Mouse (Mus musculus) forebrain, embryonic 12.5 days (tissue): ENCODE measurements at regions not wholly inside any gene's neighbourhood (a gene's known extent, or its start where the extent isn't known, plus 50 kb on each side); places are given as distances from the start of the nearest gene placed in this dataset.

Experiments
- ATAC-seq: fragments of 200-750 bp; cut with Nextera tagmentation; 2 replicates; pipeline ENCODE4 v1.8.0; 2017; ENCODE audit warnings: moderate TSS enrichment; ENCODE audit not compliant: low FRiP score
- H3K27ac ChIP-seq: fragments of 300-500 bp; sonication (generic); 2 replicates; pipeline ENCODE4 v1.5.1; 2016; ENCODE audit warnings: mild to moderate bottlenecking
- H3K27me3 ChIP-seq: fragments of 300-500 bp; sonication (generic); 2 replicates; pipeline ENCODE4 v1.6.1; 2016; ENCODE audit warnings: mild to moderate bottlenecking
- H3K36me3 ChIP-seq: fragments of 300-500 bp; sonication (generic); replicated peaks from 2 replicates; pipeline ENCODE4 v1.6.1; 2016; ENCODE audit warnings: mild to moderate bottlenecking
- H3K4me1 ChIP-seq: fragments of 300-500 bp; sonication (generic); 2 replicates; pipeline ENCODE4 v1.6.1; 2016
- H3K4me2 ChIP-seq: fragments of 300-500 bp; sonication (generic); 2 replicates; pipeline ENCODE4 v1.6.1; 2016; ENCODE audit warnings: mild to moderate bottlenecking, moderate library complexity
- H3K4me3 ChIP-seq: fragments of 300-500 bp; sonication (generic); replicated peaks from 2 replicates; pipeline ENCODE4 v1.5.1; 2016; ENCODE audit warnings: mild to moderate bottlenecking
- H3K9ac ChIP-seq: fragments of 300-500 bp; sonication (generic); 2 replicates; pipeline ENCODE4 v1.6.1; 2016; ENCODE audit warnings: mild to moderate bottlenecking
- H3K9me3 ChIP-seq: fragments of 300-500 bp; sonication (generic); 2 replicates; pipeline ENCODE4 v1.6.1; 2016
- WGBS: fragments of 180-500 bp; shearing (Covaris S2); methylation state at CpG from one replicate; pipeline ENCODE4 v1.1.7; 2016; 5-methylcytosine and 5-hydroxymethylcytosine counted together

- Histone ChIP-seq H3K9ac (no peak overlapping the region), H3K36me3 (no peaks in the 10 kb centered on the region), H3K4me2 (no peak overlapping the region), H3K27me3 (no peaks in the 10 kb centered on the region), H3K27ac (no peak overlapping the region), H3K4me3 (no peak overlapping the region), H3K9me3 (no peaks in the 10 kb centered on the region), H3K4me1 (no peaks in the 10 kb centered on the region)
- no peak for ATAC-seq
- WGBS = 63% methylated on average over 3 of the region's 3 CpGs
Measured at GRCm38 (mm10) chr10:100792166-100792565, 201.9 kb downstream of the 1700017N19Rik start.

- no peak for ATAC-seq
- H3K27me3 ChIP-seq = no peaks in the 10 kb centered on the region
- WGBS = 55% methylated on average over 4 of the region's 4 CpGs
- H3K9ac ChIP-seq = no peak overlapping the region
- H3K4me1 ChIP-seq = no peaks in the 10 kb centered on the region
- no peak overlapping the region for H3K4me3 ChIP-seq
- H3K27ac ChIP-seq = no peak overlapping the region
- H3K36me3 ChIP-seq = no peaks in the 10 kb centered on the region
- H3K4me2 ChIP-seq = no peak overlapping the region
- no peaks in the 10 kb centered on the region for H3K9me3 ChIP-seq
Measured at GRCm38 (mm10) chr10:100792569-100792968, 202.3 kb downstream of the 1700017N19Rik start.

- Histone ChIP-seq H3K27me3 (no peaks in the 10 kb centered on the region), H3K4me2 (no peak overlapping the region), H3K27ac (no peak overlapping the region), H3K4me3 (no peak overlapping the region), H3K4me1 (no peaks in the 10 kb centered on the region), H3K9me3 (no peaks in the 10 kb centered on the region), H3K9ac (no peak overlapping the region), H3K36me3 (no peaks in the 10 kb centered on the region)
- ATAC-seq = no peak
- 58% methylated on average over 6 of the region's 6 CpGs for WGBS
Measured at GRCm38 (mm10) chr10:100795215-100795972, 205.1 kb downstream of the 1700017N19Rik start.

- Histone ChIP-seq H3K4me3 (no peak overlapping the region), H3K4me2 (no peak overlapping the region), H3K9me3 (no peaks in the 10 kb centered on the region), H3K4me1 (no peaks in the 10 kb centered on the region), H3K36me3 (no peaks in the 10 kb centered on the region), H3K27ac (no peak overlapping the region), H3K27me3 (no peaks in the 10 kb centered on the region), H3K9ac (no peak overlapping the region)
- WGBS = 84% methylated on average over 2 of the region's 2 CpGs
- no peak for ATAC-seq
Measured at GRCm38 (mm10) chr10:100811639-100812038, 221.4 kb downstream of the 1700017N19Rik start.

GRCm38 (mm10) chr10:100834794-100835193 lies 244.5 kb downstream of the 1700017N19Rik start:
- no peak overlapping the region for H3K4me3 ChIP-seq
- H3K27me3 ChIP-seq = no peaks in the 10 kb centered on the region
- H3K36me3 ChIP-seq = no peaks in the 10 kb centered on the region
- no peak overlapping the region for H3K9ac ChIP-seq
- ATAC-seq = no peak
- 76% methylated on average over 4 of the region's 4 CpGs for WGBS
- no peak overlapping the region for H3K27ac ChIP-seq
- H3K4me2 ChIP-seq = no peak overlapping the region
- no peaks in the 10 kb centered on the region for H3K4me1 ChIP-seq
- H3K9me3 ChIP-seq = no peaks in the 10 kb centered on the region

GRCm38 (mm10) chr10:100853213-100853612 lies 262.9 kb downstream of the 1700017N19Rik start:
- ATAC-seq = no peak
- Histone ChIP-seq H3K4me3 (no peak overlapping the region), H3K9me3 (no peaks in the 10 kb centered on the region), H3K36me3 (no peaks in the 10 kb centered on the region), H3K4me1 (no peaks in the 10 kb centered on the region), H3K27ac (no peak overlapping the region), H3K9ac (no peak overlapping the region), H3K27me3 (no peaks in the 10 kb centered on the region), H3K4me2 (no peak overlapping the region)

- H3K27me3 ChIP-seq = no peaks in the 10 kb centered on the region
- no peaks in the 10 kb centered on the region for H3K36me3 ChIP-seq
- H3K4me2 ChIP-seq = no peak overlapping the region
- no peak for ATAC-seq
- no peaks in the 10 kb centered on the region for H3K9me3 ChIP-seq
- H3K4me1 ChIP-seq = no peaks in the 10 kb centered on the region
- H3K9ac ChIP-seq = no peak overlapping the region
- 44% methylated on average over 3 of the region's 3 CpGs for WGBS
- no peak overlapping the region for H3K4me3 ChIP-seq
- H3K27ac ChIP-seq = no peak overlapping the region
Measured at GRCm38 (mm10) chr10:100856509-100856908, 266.2 kb downstream of the 1700017N19Rik start.

- H3K4me3 ChIP-seq = no peak overlapping the region
Measured at GRCm38 (mm10) chr10:100865501-100866181, 275.4 kb downstream of the 1700017N19Rik start.

GRCm38 (mm10) chr10:100868360-100868916 lies 278.2 kb downstream of the 1700017N19Rik start:
- Histone ChIP-seq H3K27ac (no peak overlapping the region), H3K4me3 (no peak overlapping the region), H3K4me1 (peaks cover 11% of the 10 kb centered on the region), H3K36me3 (no peaks in the 10 kb centered on the region), H3K9ac (no peak overlapping the region), H3K9me3 (no peaks in the 10 kb centered on the region), H3K27me3 (no peaks in the 10 kb centered on the region), H3K4me2 (no peak overlapping the region)
- ATAC-seq = no peak
- WGBS = 50% methylated on average over 3 of the region's 3 CpGs

More at GRCm38 (mm10) chr10:100865501-100866181, 275.4 kb downstream of the 1700017N19Rik start:
- ATAC-seq = peak; percentile 92
- no peaks in the 10 kb centered on the region for H3K9me3 ChIP-seq
- H3K27me3 ChIP-seq = no peaks in the 10 kb centered on the region
- H3K4me1 ChIP-seq = peaks cover 11% of the 10 kb centered on the region
- WGBS = 12% methylated on average over 6 of the region's 6 CpGs
- H3K36me3 ChIP-seq = no peaks in the 10 kb centered on the region
- H3K27ac ChIP-seq = no peak overlapping the region
- H3K4me2 ChIP-seq = peak overlapping the region; percentile 13; the same call in 1 of the 2 replicates
- no peak overlapping the region for H3K9ac ChIP-seq

- H3K4me3 ChIP-seq = no peak overlapping the region
- no peaks in the 10 kb centered on the region for H3K9me3 ChIP-seq
- no peak overlapping the region for H3K9ac ChIP-seq
- H3K4me1 ChIP-seq = peaks cover 2% of the 10 kb centered on the region; the same call in 1 of the 2 replicates
- no peak; the same call in 1 of the 2 replicates for ATAC-seq
- WGBS = 57% methylated on average over 2 of the region's 2 CpGs
- no peaks in the 10 kb centered on the region for H3K27me3 ChIP-seq
- H3K27ac ChIP-seq = no peak overlapping the region
- no peak overlapping the region for H3K4me2 ChIP-seq
- no peaks in the 10 kb centered on the region for H3K36me3 ChIP-seq
Measured at GRCm38 (mm10) chr10:100882584-100882983, 292.3 kb downstream of the 1700017N19Rik start.

- H3K4me1 ChIP-seq = no peaks in the 10 kb centered on the region
- no peak for ATAC-seq
- H3K4me3 ChIP-seq = no peak overlapping the region
- H3K36me3 ChIP-seq = no peaks in the 10 kb centered on the region
- 80% methylated on average over 2 of the region's 2 CpGs for WGBS
- no peak overlapping the region for H3K4me2 ChIP-seq
- no peaks in the 10 kb centered on the region for H3K9me3 ChIP-seq
- no peak overlapping the region for H3K9ac ChIP-seq
- H3K27me3 ChIP-seq = no peaks in the 10 kb centered on the region
- H3K27ac ChIP-seq = no peak overlapping the region
Measured at GRCm38 (mm10) chr10:100922976-100923375, 332.7 kb downstream of the 1700017N19Rik start.

- Histone ChIP-seq H3K36me3 (no peaks in the 10 kb centered on the region), H3K4me3 (no peak overlapping the region), H3K9me3 (no peaks in the 10 kb centered on the region), H3K4me2 (no peak overlapping the region), H3K27me3 (no peaks in the 10 kb centered on the region), H3K27ac (no peak overlapping the region), H3K4me1 (no peaks in the 10 kb centered on the region), H3K9ac (no peak overlapping the region)
- WGBS = 72% methylated on average over 3 of the region's 3 CpGs
- ATAC-seq = no peak
Measured at GRCm38 (mm10) chr10:100927086-100927485, 336.8 kb downstream of the 1700017N19Rik start.
